17 mouse cellular contexts compared by ENCODE assay signal in the genomic region with DNA sequence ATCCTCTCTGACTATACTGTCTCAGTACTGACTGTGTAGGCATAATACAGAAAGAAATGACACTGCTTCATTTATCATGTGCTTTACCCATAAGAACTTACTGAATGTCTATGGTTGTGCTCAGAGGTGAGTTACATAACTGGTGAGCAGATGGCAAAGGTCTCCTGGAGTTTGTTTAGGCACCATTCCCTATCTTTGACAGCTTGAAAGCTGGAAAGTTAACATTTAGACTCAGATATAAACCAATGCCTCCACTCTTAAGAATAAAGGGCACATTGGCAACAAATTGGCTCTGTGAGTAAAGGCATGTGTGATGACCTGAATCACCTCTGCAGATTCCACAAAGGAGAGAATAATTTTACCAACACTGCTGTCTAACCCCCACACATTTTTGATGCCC.
"Had no signal": no experiment of that assay in that cellular context is flagged by ENCODE, and none has a peak within 500 bp of the region (broad histone marks: within the 10 kb centered on the region; RNA-seq: fewer than 3 reads in every experiment).

No protein-coding gene starts in this region.

- H3K27me3 ChIP-seq: midbrain, embryonic 12.5 days; neural tube, embryonic 13.5 days; neural tube, embryonic 15.5 days; stomach, embryonic 15.5 days had no signal

- ATAC-seq: midbrain, embryonic 16.5 days had no signal

- DNase-seq: lung, adult 18-20 months; lung, embryonic 14.5 days; lung, postnatal 10 days; lung, postnatal 4 days; midbrain, embryonic 14.5 days; right cerebral cortex, postnatal 14 days; thymus, adult 2 months; thymus, postnatal 25 days; thymus, postnatal 4 days had no signal

- H3K36me3 ChIP-seq: midbrain, embryonic 10.5 days; midbrain, embryonic 12.5 days; neural tube, embryonic 13.5 days; neural tube, embryonic 15.5 days; stomach, embryonic 15.5 days had no signal

- H3K4me1 ChIP-seq: midbrain, embryonic 10.5 days; midbrain, embryonic 12.5 days; neural tube, embryonic 13.5 days; neural tube, embryonic 15.5 days; stomach, embryonic 15.5 days had no signal

- H3K4me3 ChIP-seq: midbrain, embryonic 10.5 days; midbrain, embryonic 12.5 days; myocyte; neural tube, embryonic 13.5 days; neural tube, embryonic 15.5 days; stomach, embryonic 15.5 days had no signal

- H3K9me3 ChIP-seq: midbrain, embryonic 10.5 days; midbrain, embryonic 12.5 days; neural tube, embryonic 13.5 days; neural tube, embryonic 15.5 days; stomach, embryonic 15.5 days had no signal

- H3K9ac ChIP-seq: lung, embryonic 14.5 days; midbrain, embryonic 12.5 days; neural tube, embryonic 13.5 days; neural tube, embryonic 15.5 days; stomach, embryonic 15.5 days had no signal

- H3K27ac ChIP-seq: midbrain, embryonic 10.5 days; midbrain, embryonic 12.5 days; neural tube, embryonic 13.5 days; neural tube, embryonic 15.5 days; stomach, embryonic 15.5 days; stomach, postnatal 0 days had no signal

- H3K4me2 ChIP-seq: lung, embryonic 14.5 days; midbrain, embryonic 12.5 days; neural tube, embryonic 13.5 days; neural tube, embryonic 15.5 days; stomach, embryonic 15.5 days had no signal
